Mouse (Mus musculus) kidney, adult 9 months (tissue): ENCODE results near the gene Prss21.
"Not testable (repeated sequence)": the region's sequence is repeated elsewhere in the genome, so short reads cannot be mapped to it uniquely, and the experiment has no call there.

Experiments
- DNase-seq: peaks from one replicate; pipeline ENCODE4 v3.0.0; 2022

Prss21 gene

GRCm38 (mm10) chr17:23868513-23868912, 657 bp downstream of the Prss21 start:
- no peak for DNase-seq

- peak; percentile 65 for DNase-seq
Observed at GRCm38 (mm10) chr17:23873884-23874856, 6.3 kb downstream of the Prss21 start.

DNA sequence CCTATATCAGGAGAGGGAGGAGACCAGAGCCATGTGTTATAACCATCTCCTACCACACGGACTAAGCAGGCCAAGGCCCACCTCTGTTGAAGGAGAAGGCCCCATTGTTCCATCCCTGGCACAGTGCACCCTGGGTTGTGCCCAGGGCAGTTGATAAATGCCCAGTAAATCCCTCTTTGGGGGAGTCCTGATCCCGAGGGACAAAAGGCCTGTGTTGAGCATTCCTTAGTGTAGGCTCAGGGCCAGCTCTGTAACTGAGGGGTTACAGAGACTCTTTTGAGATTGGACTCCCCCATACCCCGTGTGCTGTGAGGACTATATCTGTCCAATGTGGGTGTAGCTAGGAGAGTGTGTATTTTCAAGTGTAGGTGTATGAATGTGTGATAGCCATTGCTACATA, 8.9 kb downstream of the Prss21 start:
- DNase-seq, result no peak

- DNase-seq, result no peak
Observed at GRCm38 (mm10) chr17:23877166-23877565, 9.3 kb downstream of the Prss21 start.

GRCm38 (mm10) chr17:23880576-23880975, 12.7 kb downstream of the Prss21 start, which contains the start of the genes Dcpp1 and Dcpp2:
Dcpp1 (plus strand) TSS chr17:23880876.
Dcpp2 (plus strand) TSS chr17:23880880.
- DNase-seq, result not testable (repeated sequence)

- DNase-seq, result not testable (repeated sequence)
Observed at GRCm38 (mm10) chr17:23917158-23917557, 49.3 kb downstream of the Prss21 start, which contains the start of gene Dcpp3. Dcpp3 (plus strand) TSS chr17:23917458.
